Mouse (Mus musculus): ENCODE data around the gene Speer4f1. TPM values are rescaled to one million over a fixed set of nuclear protein-coding genes. Genes with fewer than 3 reads are reported as not detected.

Speer4f1 gene
- not detected in 2 replicates for polyA plus RNA-seq (2012; rRNA removed)

DNA sequence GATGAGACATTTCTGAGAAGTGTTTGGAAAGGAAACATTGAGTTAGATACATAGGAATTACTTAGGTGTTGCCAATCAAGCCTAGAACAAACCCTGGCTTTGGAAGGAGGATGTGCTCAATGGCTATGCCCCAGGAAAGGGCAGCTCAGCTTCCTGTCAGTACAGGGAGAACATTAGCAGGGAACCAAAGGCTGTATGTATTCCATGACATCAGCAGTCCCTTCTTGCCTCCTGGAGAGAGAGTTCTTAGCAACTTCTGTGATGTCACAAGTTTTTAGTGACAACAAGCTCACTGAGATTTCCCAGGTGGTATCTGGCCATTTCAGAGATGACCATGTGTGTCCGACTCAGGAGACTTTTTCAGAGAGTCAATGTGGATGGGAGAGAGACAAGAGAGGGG lies at the start of gene Speer4f1:
Speer4f1 (plus strand) TSS at position 301 of the 400 bp plus-strand sequence.

Other genes with a start within 250 kb of the Speer4f1 start
- not detected in 2 replicates for gene Speer4f2, start 102.9 kb upstream of the Speer4f1 start, polyA plus RNA-seq (2012; rRNA removed)
- gene Sema3c, start 98.2 kb downstream of the Speer4f1 start, polyA plus RNA-seq (2012; rRNA removed): 10.9 and 15.0 TPM in 2 replicates